ENCODE assay signal across 16 mouse cellular contexts in genomic region chr2:126579282-126579681, GRCm38 (mm10).
"Had no signal": no experiment of that assay in that cellular context is flagged by ENCODE, and none has a peak within 500 bp of the region (broad histone marks: within the 10 kb centered on the region; RNA-seq: fewer than 3 reads in every experiment).

No protein-coding gene starts in this region.

- H3K4me3 ChIP-seq: neural tube, embryonic 13.5 days; neural tube, embryonic 15.5 days; stomach, embryonic 15.5 days had no signal

- H3K27ac ChIP-seq: neural tube, embryonic 13.5 days; neural tube, embryonic 15.5 days; stomach, embryonic 15.5 days; stomach, postnatal 0 days had no signal

- DNase-seq: retina, postnatal 1 day; right cerebral cortex, adult 18-20 months; right cerebral cortex, postnatal 14 days; right cerebral cortex, postnatal 25 days; right cerebral cortex, postnatal 4 days; spleen, adult 18-20 months; thymus, adult 18-20 months; thymus, adult 2 months; thymus, postnatal 14 days; thymus, postnatal 25 days; thymus, postnatal 36 days; thymus, postnatal 4 days had no signal

- H3K36me3 ChIP-seq: neural tube, embryonic 13.5 days; stomach, embryonic 15.5 days had no signal

- H3K4me2 ChIP-seq: neural tube, embryonic 13.5 days; neural tube, embryonic 15.5 days; stomach, embryonic 15.5 days had no signal

- H3K4me1 ChIP-seq: neural tube, embryonic 13.5 days; neural tube, embryonic 15.5 days; stomach, embryonic 15.5 days had no signal

- H3K9ac ChIP-seq: neural tube, embryonic 13.5 days; neural tube, embryonic 15.5 days; stomach, embryonic 15.5 days had no signal

- H3K27me3 ChIP-seq: neural tube, embryonic 13.5 days; neural tube, embryonic 15.5 days; stomach, embryonic 15.5 days had no signal

- H3K9me3 ChIP-seq: neural tube, embryonic 13.5 days; neural tube, embryonic 15.5 days; stomach, embryonic 15.5 days had no signal
